Mouse (Mus musculus): ENCODE data around the gene Wfdc13. TPM values are rescaled to one million over a fixed set of nuclear protein-coding genes. Genes with fewer than 3 reads are reported as not detected.

Wfdc13 gene
- total and polyA plus RNA-seq, 3 experiments = not detected

DNA sequence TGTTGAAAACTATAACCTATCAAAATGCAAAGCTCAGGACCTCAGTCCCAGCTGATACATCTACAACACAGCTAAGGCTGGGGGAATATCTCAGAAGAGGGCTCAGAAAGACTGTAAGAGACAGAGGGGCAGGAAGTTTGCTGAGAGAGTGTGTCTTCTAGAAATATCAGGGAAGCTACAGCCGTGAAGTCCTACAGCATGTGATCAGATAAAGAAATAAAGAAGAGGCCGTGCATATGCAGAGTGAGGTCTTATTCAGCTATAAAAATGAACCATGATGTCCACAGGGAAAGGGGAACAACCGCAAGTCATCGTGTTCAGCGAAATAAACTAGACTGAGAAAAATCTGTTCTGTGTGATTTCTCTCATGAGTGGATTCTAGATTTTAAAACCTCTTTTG lies 14.6 kb upstream of the Wfdc13 start:
- DNase-seq (ENCODE audit: extremely low read depth) = no peak
- Histone ChIP-seq H3K4me3 (replicated peaks in 1 of 3; ENCODE audit: low read depth in 2 of 3, low read length in 2 of 3, poor library complexity in 1 of 3) (no peak overlapping the region), H3K4me1 (ENCODE audit: control insufficient read depth in 1 of 2, insufficient read depth in 2 of 2) (no peaks in the 10 kb centered on the region), H3K36me3 (replicated peaks in 1 of 2; ENCODE audit: control insufficient read depth in 1 of 2, insufficient read depth in 1 of 2, low read length in 1 of 2) (no peaks in the 10 kb centered on the region), H3K4me2 (ENCODE audit: insufficient read depth, low read depth, poor library complexity, severe bottlenecking) (no peak overlapping the region), H3K27ac (ENCODE audit: insufficient read depth, low read depth) (no peak overlapping the region), H3K27me3 (replicated peaks) (peaks cover 45% of the 10 kb centered on the region), H3K9ac (ENCODE audit: insufficient read depth, low read depth) (no peak overlapping the region), H3K79me2 (replicated peaks; ENCODE audit: control insufficient read depth, extremely low read depth, insufficient read depth, poor library complexity, severe bottlenecking) (no peaks in the 10 kb centered on the region), H3K9me3 (replicated peaks; ENCODE audit: low read length) (peaks cover 29% of the 10 kb centered on the region)
- dilution Hi-C loops (cut with MboI; ENCODE audit: extremely low pct_ligation_motif_present, extremely low pct_unique_long_range_greater_than_20kb, low sequenced_read_pairs) (no loop called here), in situ Hi-C loops (cut with MboI; ENCODE audit: low pct_ligation_motif_present, low pct_unique_long_range_greater_than_20kb, low sequenced_read_pairs) (no loop called here)
- TF ChIP-seq RCOR1 (conservative IDR thresholded peaks at IDR 0.05; ENCODE audit: low read depth, low read length) (no peak), ZKSCAN1 (IDR thresholded peaks at IDR 0.05; ENCODE audit: borderline replicate concordance, low read depth, low read length) (no peak)

DNA sequence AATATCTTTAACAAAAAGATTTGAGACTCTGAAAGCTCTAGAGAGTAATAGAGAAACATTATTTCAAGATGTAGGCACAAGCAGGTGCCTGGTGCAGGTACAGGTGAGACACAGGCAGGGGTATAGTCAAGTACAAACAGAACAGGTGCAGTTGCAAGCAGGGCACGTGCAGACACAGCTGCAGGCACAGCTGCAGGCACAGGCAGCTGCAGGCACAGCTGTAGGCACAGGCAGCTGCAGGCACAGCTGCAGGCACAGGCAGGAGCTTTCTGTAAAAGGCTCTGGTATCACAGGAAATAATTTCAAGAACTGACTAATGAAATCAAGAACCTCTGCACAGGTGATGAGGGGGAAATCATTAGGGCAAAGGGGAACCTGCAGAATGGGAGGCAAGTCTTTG lies 14.0 kb upstream of the Wfdc13 start:
- in situ Hi-C loops (cut with MboI; ENCODE audit: low pct_ligation_motif_present, low pct_unique_long_range_greater_than_20kb, low sequenced_read_pairs) = no loop called here

DNA sequence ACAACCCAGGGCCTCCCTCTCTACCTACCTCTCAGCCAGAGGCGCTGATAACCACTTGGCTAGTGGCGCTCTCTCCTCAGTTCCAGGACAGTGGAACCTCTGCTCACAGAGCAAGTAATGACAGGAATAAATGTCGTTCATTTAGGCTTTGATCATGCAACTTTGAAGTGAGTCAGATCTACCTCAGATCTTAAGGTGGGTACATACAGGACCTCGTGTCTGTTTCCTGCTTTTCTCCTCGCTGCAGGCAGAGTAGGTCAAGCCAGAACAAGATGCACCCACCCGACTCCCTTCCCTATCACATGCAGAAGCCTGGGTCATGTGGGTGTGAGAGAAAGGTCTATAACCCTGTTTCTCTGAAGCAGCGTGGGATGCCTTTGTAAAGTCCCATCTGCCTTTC lies 10.9 kb upstream of the Wfdc13 start, which contains the start of gene Wfdc11:
TSS of gene Wfdc11 (minus strand) at position 101 of the 400 bp plus-strand sequence.
- dilution Hi-C loops (cut with MboI; ENCODE audit: extremely low pct_ligation_motif_present, extremely low pct_unique_long_range_greater_than_20kb, low sequenced_read_pairs) = no loop called here
- peaks cover 16% of the 10 kb centered on the region for H3K9me3 ChIP-seq (replicated peaks; ENCODE audit: low read length)
- in situ Hi-C loops (cut with MboI; ENCODE audit: low pct_ligation_motif_present, low pct_unique_long_range_greater_than_20kb, low sequenced_read_pairs) = no loop called here
- no peak within 1 kb of the TSS for H3K4me3 ChIP-seq (replicated peaks in 1 of 3; ENCODE audit: low read depth in 2 of 3, low read length in 2 of 3, poor library complexity in 1 of 3)
- peaks cover 0 to 3% of the 10 kb centered on the region in 2 experiments; a peak in 1 of 4 replicates for H3K4me1 ChIP-seq (ENCODE audit: control insufficient read depth in 1 of 2, insufficient read depth in 2 of 2)
- H3K9ac ChIP-seq (ENCODE audit: insufficient read depth, low read depth) = no peak within 1 kb of the TSS
- no peaks in the 10 kb centered on the region for H3K79me2 ChIP-seq (replicated peaks; ENCODE audit: control insufficient read depth, extremely low read depth, insufficient read depth, poor library complexity, severe bottlenecking)
- no peak within 1 kb of the TSS for H3K4me2 ChIP-seq (ENCODE audit: insufficient read depth, low read depth, poor library complexity, severe bottlenecking)
- no peak for TF ChIP-seq IRF4 (IDR thresholded peaks at IDR 0.05; ENCODE audit: low read depth, low read length)
- no peak for TF ChIP-seq ZNF384 (IDR thresholded peaks at IDR 0.05; ENCODE audit: low read depth, low read length)
- TF ChIP-seq TCF12 (IDR thresholded peaks at IDR 0.05; ENCODE audit: low read depth, low read length) = no peak
- TF ChIP-seq MEF2A (IDR thresholded peaks at IDR 0.05; ENCODE audit: borderline replicate concordance, low read depth, low read length) = no peak
- TF ChIP-seq ZMIZ1 (IDR thresholded peaks at IDR 0.05; ENCODE audit: low read depth, low read length) = no peak
- TF ChIP-seq ZKSCAN1 (IDR thresholded peaks at IDR 0.05; ENCODE audit: borderline replicate concordance, low read depth, low read length) = no peak
- TF ChIP-seq MAZ (IDR thresholded peaks at IDR 0.05; ENCODE audit: low read depth, low read length) = no peak
- no peak for TF ChIP-seq MXI1 (IDR thresholded peaks at IDR 0.05; ENCODE audit: low read depth, low read length)
- no peak for TF ChIP-seq PAX5 (IDR thresholded peaks at IDR 0.05; ENCODE audit: low read length)
- no peak for TF ChIP-seq CHD2 (IDR thresholded peaks at IDR 0.05; ENCODE audit: low read length)
- TF ChIP-seq POLR2A (IDR thresholded peaks at IDR 0.05; ENCODE audit: low read depth, low read length) = no peak
- no peak for TF ChIP-seq CHD1 (IDR thresholded peaks at IDR 0.05; ENCODE audit: low read depth, low read length)
- TF ChIP-seq E2F4 (IDR thresholded peaks at IDR 0.05; ENCODE audit: insufficient replicate concordance, low read depth, low read length) = no peak
- no peak for TF ChIP-seq POLR2AphosphoS2 (IDR thresholded peaks at IDR 0.05; ENCODE audit: low read depth, low read length)
- no peak for TF ChIP-seq HCFC1 (IDR thresholded peaks at IDR 0.05; ENCODE audit: low read depth, low read length)
- TF ChIP-seq SMC3 (IDR thresholded peaks at IDR 0.05; ENCODE audit: low read depth, low read length) = no peak
- TF ChIP-seq MYC (IDR thresholded peaks at IDR 0.05; ENCODE audit: low read depth, low read length) = no peak
- TF ChIP-seq RCOR1 (conservative IDR thresholded peaks at IDR 0.05; ENCODE audit: low read depth, low read length) = no peak
- H3K27ac ChIP-seq (ENCODE audit: insufficient read depth, low read depth) = no peak within 1 kb of the TSS
- peaks cover 45% of the 10 kb centered on the region for H3K27me3 ChIP-seq (replicated peaks)
- H3K36me3 ChIP-seq (replicated peaks in 1 of 2; ENCODE audit: control insufficient read depth in 1 of 2, insufficient read depth in 1 of 2, low read length in 1 of 2) = no peaks in the 10 kb centered on the region
- DNase-seq (ENCODE audit: extremely low read depth) = no peak

More for the DNA sequence above, 14.0 kb upstream of the Wfdc13 start:
- Histone ChIP-seq H3K27ac (ENCODE audit: insufficient read depth, low read depth) (no peak overlapping the region), H3K9me3 (replicated peaks; ENCODE audit: low read length) (peaks cover 30% of the 10 kb centered on the region), H3K27me3 (replicated peaks) (peaks cover 46% of the 10 kb centered on the region), H3K4me2 (ENCODE audit: insufficient read depth, low read depth, poor library complexity, severe bottlenecking) (no peak overlapping the region), H3K79me2 (replicated peaks; ENCODE audit: control insufficient read depth, extremely low read depth, insufficient read depth, poor library complexity, severe bottlenecking) (no peaks in the 10 kb centered on the region), H3K4me3 (replicated peaks in 1 of 3; ENCODE audit: low read depth in 2 of 3, low read length in 2 of 3, poor library complexity in 1 of 3) (no peak overlapping the region), H3K9ac (ENCODE audit: insufficient read depth, low read depth) (no peak overlapping the region), H3K4me1 (ENCODE audit: control insufficient read depth in 1 of 2, insufficient read depth in 2 of 2) (no peaks in the 10 kb centered on the region), H3K36me3 (replicated peaks in 1 of 2; ENCODE audit: control insufficient read depth in 1 of 2, insufficient read depth in 1 of 2, low read length in 1 of 2) (no peaks in the 10 kb centered on the region)
- TF ChIP-seq TBP (conservative IDR thresholded peaks at IDR 0.05; ENCODE audit: low read depth, low read length) = no peak
- TF ChIP-seq POLR2A (IDR thresholded peaks at IDR 0.05; ENCODE audit: low read depth, low read length) = no peak
- TF ChIP-seq POLR2AphosphoS2 (IDR thresholded peaks at IDR 0.05; ENCODE audit: low read depth, low read length) = no peak
- no peak for TF ChIP-seq MAX (IDR thresholded peaks at IDR 0.05; ENCODE audit: low read length)
- TF ChIP-seq MXI1 (IDR thresholded peaks at IDR 0.05; ENCODE audit: low read depth, low read length) = no peak
- no peak for TF ChIP-seq EP300 (IDR thresholded peaks at IDR 0.05; ENCODE audit: low read length)
- no peak for TF ChIP-seq ZNF384 (IDR thresholded peaks at IDR 0.05; ENCODE audit: low read depth, low read length)
- TF ChIP-seq ZKSCAN1 (IDR thresholded peaks at IDR 0.05; ENCODE audit: borderline replicate concordance, low read depth, low read length) = no peak
- no peak for TF ChIP-seq RCOR1 (conservative IDR thresholded peaks at IDR 0.05; ENCODE audit: low read depth, low read length)
- no peak for TF ChIP-seq E2F4 (IDR thresholded peaks at IDR 0.05; ENCODE audit: insufficient replicate concordance, low read depth, low read length)
- no peak for TF ChIP-seq ZMIZ1 (IDR thresholded peaks at IDR 0.05; ENCODE audit: low read depth, low read length)
- no peak for TF ChIP-seq ELF1 (IDR thresholded peaks at IDR 0.05; ENCODE audit: low read depth, low read length)
- no peak for TF ChIP-seq JUN (IDR thresholded peaks at IDR 0.05; ENCODE audit: insufficient read depth, low read depth, low read length)
- no peak for TF ChIP-seq KAT2A (IDR thresholded peaks at IDR 0.05; ENCODE audit: insufficient replicate concordance, low read length)
- TF ChIP-seq ETS1 (conservative IDR thresholded peaks at IDR 0.05; ENCODE audit: low read depth, low read length) = no peak
- TF ChIP-seq MAFK (IDR thresholded peaks at IDR 0.05; ENCODE audit: insufficient replicate concordance, low read length) = no peak
- no peak for TF ChIP-seq CHD2 (IDR thresholded peaks at IDR 0.05; ENCODE audit: low read length)
- dilution Hi-C loops (cut with MboI; ENCODE audit: extremely low pct_ligation_motif_present, extremely low pct_unique_long_range_greater_than_20kb, low sequenced_read_pairs) = no loop called here
- no peak for DNase-seq (ENCODE audit: extremely low read depth)

All from CH12.LX (cell line).